Mouse (Mus musculus): ENCODE measurements around the gene Nap1l1. TPM values are rescaled to one million over a fixed set of nuclear protein-coding genes. Genes with fewer than 3 reads are reported as not detected.

Nap1l1 gene
- polyA plus RNA-seq, 1 experiment from 2014 or later, result 371 TPM

DNA sequence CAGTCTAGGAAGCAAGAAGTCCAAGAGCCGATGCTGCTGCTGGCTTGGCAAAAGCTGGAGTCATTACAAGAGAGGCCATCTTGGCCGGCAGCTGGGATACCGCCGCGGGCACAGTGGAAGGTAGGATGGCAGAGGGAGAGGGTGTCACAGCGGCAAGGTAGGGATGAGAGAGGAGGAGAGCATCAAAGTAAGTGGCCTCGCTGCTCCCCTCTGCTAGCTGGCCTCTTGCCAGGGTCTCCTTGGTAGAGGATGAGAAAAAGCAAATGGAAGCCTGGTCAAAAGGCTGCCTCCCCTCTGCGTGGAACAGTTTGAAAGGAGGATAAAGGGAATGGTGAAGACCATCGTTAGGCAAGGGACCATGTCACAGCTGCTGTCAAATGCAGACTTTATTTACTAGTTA, 14.0 kb upstream of the Nap1l1 start:
- H3K27ac ChIP-seq (replicated peaks), result no peak overlapping the region
- peaks cover 16% of the 10 kb centered on the region for H3K4me1 ChIP-seq
- H3K4me3 ChIP-seq, result no peak overlapping the region
- DNase-seq (ENCODE audit: low spot score), result no peak
- WGBS, result 85% methylated on average over 9 of the region's 9 CpGs
- no peaks in the 10 kb centered on the region for H3K36me3 ChIP-seq (replicated peaks)
- no peaks in the 10 kb centered on the region for H3K9me3 ChIP-seq
- no peaks in the 10 kb centered on the region for H3K27me3 ChIP-seq (replicated peaks; ENCODE audit: low read depth, poor library complexity, severe bottlenecking)

DNA sequence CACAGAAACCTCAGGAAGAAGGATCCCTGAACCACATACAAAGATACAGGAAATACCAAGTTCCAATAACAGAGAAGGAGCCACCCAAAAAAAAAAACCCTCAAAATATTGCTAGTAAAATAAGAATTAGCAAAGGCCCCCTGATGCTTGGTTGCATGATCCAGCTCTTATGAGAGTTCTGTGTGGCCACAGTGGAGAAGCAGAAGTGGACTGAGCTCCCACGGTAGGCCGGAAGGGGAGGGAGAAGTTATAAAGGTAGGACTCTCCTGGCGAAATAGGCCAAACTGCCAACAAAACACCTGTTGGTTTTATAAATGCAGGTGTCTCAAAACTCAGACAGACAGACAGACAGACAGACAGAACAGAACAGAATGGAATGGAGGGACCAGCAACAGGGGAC, 13.1 kb upstream of the Nap1l1 start:
- no peak overlapping the region for H3K4me3 ChIP-seq
- WGBS, result 84% methylated on average over 3 of the region's 3 CpGs
- DNase-seq (ENCODE audit: low spot score), result no peak

DNA sequence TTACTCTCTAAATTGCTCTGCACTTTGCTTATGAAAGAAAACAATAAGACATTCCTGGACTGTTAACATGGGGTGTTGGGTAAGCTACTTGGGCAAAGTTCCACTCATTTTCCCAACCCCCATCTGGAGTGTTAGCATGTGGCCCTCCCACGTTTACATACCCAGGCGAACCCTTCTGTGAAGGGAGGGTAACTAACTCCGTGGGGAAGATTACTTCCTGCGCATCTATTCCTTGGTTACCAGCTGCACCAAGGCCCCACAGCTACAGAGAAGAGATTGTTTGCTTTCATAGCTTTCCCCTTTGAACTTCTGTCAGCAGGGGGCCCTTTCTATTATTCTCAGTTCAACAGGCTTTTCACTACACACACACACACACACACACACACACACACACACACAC, 12.6 kb upstream of the Nap1l1 start:
- H3K36me3 ChIP-seq (replicated peaks), result no peaks in the 10 kb centered on the region
- H3K4me3 ChIP-seq, result no peak overlapping the region
- 17% methylated on average over 4 of the region's 4 CpGs for WGBS
- DNase-seq (ENCODE audit: low spot score), result peak; percentile 15
- H3K27me3 ChIP-seq (replicated peaks; ENCODE audit: low read depth, poor library complexity, severe bottlenecking), result no peaks in the 10 kb centered on the region
- no peaks in the 10 kb centered on the region for H3K9me3 ChIP-seq
- no peak overlapping the region for H3K27ac ChIP-seq (replicated peaks)
- peaks cover 16% of the 10 kb centered on the region for H3K4me1 ChIP-seq

More for the DNA sequence above, 13.1 kb upstream of the Nap1l1 start:
- Histone ChIP-seq H3K27ac (replicated peaks) (no peak overlapping the region), H3K36me3 (replicated peaks) (no peaks in the 10 kb centered on the region), H3K4me1 (peaks cover 16% of the 10 kb centered on the region), H3K9me3 (no peaks in the 10 kb centered on the region), H3K27me3 (replicated peaks; ENCODE audit: low read depth, poor library complexity, severe bottlenecking) (no peaks in the 10 kb centered on the region)

GRCm38 (mm10) chr10:111464833-111465232, 8.2 kb upstream of the Nap1l1 start:
- Histone ChIP-seq H3K9me3 (no peaks in the 10 kb centered on the region), H3K4me3 (no peak overlapping the region), H3K4me1 (peaks cover 9% of the 10 kb centered on the region), H3K27ac (replicated peaks) (no peak overlapping the region), H3K27me3 (replicated peaks; ENCODE audit: low read depth, poor library complexity, severe bottlenecking) (no peaks in the 10 kb centered on the region), H3K36me3 (replicated peaks) (no peaks in the 10 kb centered on the region)
- WGBS, result 87% methylated on average over 1 of the region's 1 CpGs
- DNase-seq (ENCODE audit: low spot score), result no peak

DNA sequence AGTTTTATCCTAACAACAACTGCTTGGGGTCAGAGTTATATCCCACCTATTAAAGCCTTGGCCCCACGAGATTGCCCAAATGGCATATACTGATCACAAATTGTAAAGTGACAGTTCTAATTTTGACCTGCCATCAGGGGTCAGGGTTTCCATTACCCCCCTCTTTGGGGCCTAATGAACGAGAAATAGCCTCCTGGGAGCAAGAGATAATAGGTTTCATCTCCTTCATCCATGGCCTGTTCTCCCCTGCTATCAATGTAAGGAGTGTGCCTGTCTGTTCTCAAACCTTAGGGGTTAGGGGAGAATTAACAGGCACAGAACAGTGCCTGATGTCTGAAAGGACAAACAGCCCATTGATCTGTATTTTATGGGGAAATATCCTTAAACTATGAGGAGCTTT, 7.6 kb upstream of the Nap1l1 start:
- WGBS, result 46% methylated on average over 2 of the region's 2 CpGs
- Histone ChIP-seq H3K9me3 (no peaks in the 10 kb centered on the region), H3K4me3 (no peak overlapping the region), H3K36me3 (replicated peaks) (no peaks in the 10 kb centered on the region), H3K4me1 (peaks cover 3% of the 10 kb centered on the region), H3K27ac (replicated peaks) (no peak overlapping the region), H3K27me3 (replicated peaks; ENCODE audit: low read depth, poor library complexity, severe bottlenecking) (no peaks in the 10 kb centered on the region)
- DNase-seq (ENCODE audit: low spot score), result no peak

- no peak overlapping the region for H3K4me3 ChIP-seq
- H3K27ac ChIP-seq (replicated peaks), result no peak overlapping the region
- H3K27me3 ChIP-seq (replicated peaks; ENCODE audit: low read depth, poor library complexity, severe bottlenecking), result no peaks in the 10 kb centered on the region
- DNase-seq (ENCODE audit: low spot score), result no peak
- peaks cover 13% of the 10 kb centered on the region for H3K36me3 ChIP-seq (replicated peaks)
- peaks cover 33% of the 10 kb centered on the region for H3K4me1 ChIP-seq
- H3K9me3 ChIP-seq, result no peaks in the 10 kb centered on the region
- WGBS, result 87% methylated on average over 9 of the region's 9 CpGs
Measured at GRCm38 (mm10) chr10:111471166-111471565, 1.9 kb upstream of the Nap1l1 start.

DNA sequence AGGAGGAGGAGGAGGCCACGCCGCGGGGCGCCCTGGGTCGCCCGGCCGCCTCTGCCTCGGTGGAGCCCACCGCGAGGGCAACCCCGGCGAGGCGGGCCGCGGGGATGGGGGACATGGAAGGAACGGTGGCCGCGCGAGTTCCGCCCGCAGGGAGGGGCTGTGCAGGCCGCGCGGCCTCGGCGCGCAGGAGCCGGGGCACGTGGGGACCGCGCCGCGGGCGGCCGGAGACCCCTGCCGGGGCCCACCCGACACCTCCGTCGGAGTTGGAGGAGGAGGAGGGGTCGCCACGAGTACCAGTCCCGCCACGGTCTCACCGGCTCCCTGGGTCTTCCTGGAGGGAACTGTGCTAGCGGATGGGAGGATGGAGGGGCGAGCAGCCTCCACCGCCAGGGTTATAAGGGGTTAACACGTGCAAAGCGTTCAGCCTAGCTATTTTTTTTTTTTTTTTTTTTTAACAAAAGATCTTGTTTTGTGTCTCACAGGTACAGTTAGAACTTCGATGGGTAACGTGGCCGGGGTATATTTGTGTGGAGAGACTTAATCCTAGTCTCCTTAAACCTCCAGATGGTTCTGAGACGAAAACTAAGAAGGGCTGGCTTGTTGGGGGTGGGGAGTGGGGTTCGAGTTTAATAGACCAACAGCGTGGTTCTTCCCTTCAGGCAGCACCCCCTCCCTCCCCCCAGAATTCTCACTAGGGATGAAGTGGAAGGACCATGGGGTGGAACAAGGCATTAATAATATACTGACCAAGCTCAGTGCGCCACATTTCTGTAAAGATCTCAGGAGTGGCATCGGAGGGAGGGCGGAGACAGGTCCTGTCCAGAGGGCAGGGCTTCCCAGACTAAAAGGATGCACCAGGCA, 718 bp downstream of the Nap1l1 start:
- peak overlapping the region; percentile 96 for H3K4me3 ChIP-seq
- WGBS, result under 1% methylated on average over 58 of the region's 58 CpGs
- no peaks in the 10 kb centered on the region for H3K9me3 ChIP-seq
- DNase-seq (ENCODE audit: low spot score), result peak; percentile 81
- H3K27ac ChIP-seq (replicated peaks), result peak overlapping the region; percentile 100
- H3K36me3 ChIP-seq (replicated peaks), result peaks cover 36% of the 10 kb centered on the region
- H3K27me3 ChIP-seq (replicated peaks; ENCODE audit: low read depth, poor library complexity, severe bottlenecking), result no peaks in the 10 kb centered on the region
- H3K4me1 ChIP-seq, result peaks cover 44% of the 10 kb centered on the region

DNA sequence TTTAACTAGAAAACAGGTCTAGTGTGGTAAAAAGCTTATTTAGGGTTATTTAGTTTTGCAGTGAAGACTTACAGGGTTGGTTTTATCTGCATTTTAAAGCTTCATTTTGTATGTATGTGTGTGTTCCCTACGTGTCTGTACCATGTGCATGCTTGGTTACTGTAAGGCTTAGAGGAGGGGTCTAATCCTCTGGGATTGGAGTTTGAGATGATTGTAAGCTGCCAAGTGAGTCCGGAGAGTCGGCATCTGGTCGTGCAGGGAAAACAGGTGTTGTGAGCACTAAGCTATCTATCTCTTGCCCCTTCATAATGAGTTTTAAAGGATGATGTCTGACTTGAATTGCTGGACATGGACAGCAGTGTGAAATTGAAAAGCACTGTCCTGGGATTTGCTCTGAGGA, 3.3 kb downstream of the Nap1l1 start:
- Histone ChIP-seq H3K9me3 (no peaks in the 10 kb centered on the region), H3K4me1 (peaks cover 55% of the 10 kb centered on the region), H3K27me3 (replicated peaks; ENCODE audit: low read depth, poor library complexity, severe bottlenecking) (no peaks in the 10 kb centered on the region), H3K27ac (replicated peaks) (no peak overlapping the region), H3K4me3 (peak overlapping the region; percentile 96), H3K36me3 (replicated peaks) (peaks cover 55% of the 10 kb centered on the region)
- no peak for DNase-seq (ENCODE audit: low spot score)
- WGBS, result 66% methylated on average over 4 of the region's 4 CpGs

DNA sequence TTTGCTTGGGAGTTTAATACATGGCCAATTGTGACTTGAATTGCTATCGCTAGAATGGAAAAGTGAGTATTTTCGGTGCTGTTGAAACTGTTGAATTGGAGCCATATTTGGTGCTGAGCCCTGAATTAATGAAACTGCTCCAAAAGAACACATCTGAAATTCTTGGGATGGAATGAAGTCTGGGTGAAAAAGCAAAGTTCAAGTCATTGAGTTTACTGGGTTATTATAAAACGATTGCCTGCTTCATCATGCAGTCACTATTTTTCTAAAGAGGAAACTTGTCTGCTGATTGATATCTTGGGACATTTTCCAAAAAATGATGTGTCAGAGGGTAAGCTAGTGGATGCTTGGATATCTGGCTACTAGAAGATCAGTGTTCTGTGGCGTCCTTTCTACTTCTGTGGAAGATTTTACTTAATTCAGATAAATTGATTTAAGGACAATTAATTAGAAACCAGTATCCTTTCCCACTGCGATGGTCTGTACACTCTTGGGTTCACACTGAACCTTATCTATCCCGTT, 4.0 kb downstream of the Nap1l1 start:
- no peaks in the 10 kb centered on the region for H3K9me3 ChIP-seq
- 88% methylated on average over 6 of the region's 6 CpGs for WGBS
- H3K4me3 ChIP-seq, result no peak overlapping the region; the same call in 1 of the 2 replicates
- H3K36me3 ChIP-seq (replicated peaks), result peaks cover 62% of the 10 kb centered on the region
- DNase-seq (ENCODE audit: low spot score), result no peak
- no peak overlapping the region for H3K27ac ChIP-seq (replicated peaks)
- peaks cover 51% of the 10 kb centered on the region for H3K4me1 ChIP-seq
- no peaks in the 10 kb centered on the region for H3K27me3 ChIP-seq (replicated peaks; ENCODE audit: low read depth, poor library complexity, severe bottlenecking)

GRCm38 (mm10) chr10:111479599-111479998, 6.6 kb downstream of the Nap1l1 start:
- no peak overlapping the region for H3K4me3 ChIP-seq
- whole genome bisulfite sequencing, result 79% methylated on average over 5 of the region's 5 CpGs
- H3K27ac ChIP-seq (replicated peaks), result no peak overlapping the region
- DNase-seq (ENCODE audit: low spot score), result no peak
- peaks cover 88% of the 10 kb centered on the region for H3K36me3 ChIP-seq (replicated peaks)
- peaks cover 37% of the 10 kb centered on the region for H3K4me1 ChIP-seq
- H3K27me3 ChIP-seq (replicated peaks; ENCODE audit: low read depth, poor library complexity, severe bottlenecking), result no peaks in the 10 kb centered on the region
- H3K9me3 ChIP-seq, result no peaks in the 10 kb centered on the region

GRCm38 (mm10) chr10:111482654-111483053, 9.6 kb downstream of the Nap1l1 start:
- no peak overlapping the region for H3K4me3 ChIP-seq
- peaks cover 91% of the 10 kb centered on the region for H3K36me3 ChIP-seq (replicated peaks)
- no peaks in the 10 kb centered on the region for H3K27me3 ChIP-seq (replicated peaks; ENCODE audit: low read depth, poor library complexity, severe bottlenecking)
- H3K9me3 ChIP-seq, result no peaks in the 10 kb centered on the region
- DNase-seq (ENCODE audit: low spot score), result no peak
- 93% methylated on average over 2 of the region's 2 CpGs for WGBS
- peaks cover 13% of the 10 kb centered on the region for H3K4me1 ChIP-seq
- no peak overlapping the region for H3K27ac ChIP-seq (replicated peaks)

GRCm38 (mm10) chr10:111484079-111484478, 11.1 kb downstream of the Nap1l1 start:
- Histone ChIP-seq H3K27ac (replicated peaks) (no peak overlapping the region), H3K27me3 (replicated peaks; ENCODE audit: low read depth, poor library complexity, severe bottlenecking) (no peaks in the 10 kb centered on the region), H3K4me1 (peaks cover 9% of the 10 kb centered on the region), H3K36me3 (replicated peaks) (peaks cover 93% of the 10 kb centered on the region), H3K9me3 (no peaks in the 10 kb centered on the region), H3K4me3 (no peak overlapping the region)
- DNase-seq (ENCODE audit: low spot score), result no peak
- WGBS, result 91% methylated on average over 5 of the region's 5 CpGs

- 85% methylated on average over 2 of the region's 2 CpGs for WGBS
- H3K36me3 ChIP-seq (replicated peaks), result peaks cover 100% of the 10 kb centered on the region
Measured at GRCm38 (mm10) chr10:111488793-111489192, 15.8 kb downstream of the Nap1l1 start.

More at GRCm38 (mm10) chr10:111488793-111489192, 15.8 kb downstream of the Nap1l1 start:
- no peaks in the 10 kb centered on the region for H3K9me3 ChIP-seq
- no peak for DNase-seq (ENCODE audit: low spot score)
- no peak overlapping the region for H3K4me3 ChIP-seq
- no peak overlapping the region for H3K27ac ChIP-seq (replicated peaks)
- H3K4me1 ChIP-seq, result no peaks in the 10 kb centered on the region
- no peaks in the 10 kb centered on the region for H3K27me3 ChIP-seq (replicated peaks; ENCODE audit: low read depth, poor library complexity, severe bottlenecking)

Measured in embryonic facial prominence, embryonic 10.5 days (tissue).